Mouse (Mus musculus) stomach, embryonic 14.5 days (tissue): ENCODE data around the gene Atad5. TPM values are rescaled to one million over a fixed set of nuclear protein-coding genes. Genes with fewer than 3 reads are reported as not detected.
"Not testable (repeated sequence)": the region's sequence is repeated elsewhere in the genome, so short reads cannot be mapped to it uniquely, and the experiment has no call there.

Source experiments
- ATAC-seq: fragments of 200-750 bp; cut with Nextera tagmentation; 2 replicates; pipeline ENCODE4 v1.8.0; 2017; ENCODE audit warnings: low read depth, moderate TSS enrichment; ENCODE audit not compliant: insufficient number of reproducible peaks, insufficient read depth, low FRiP score
- H3K27ac ChIP-seq: fragments of 300-500 bp; sonication (generic); 2 replicates; pipeline ENCODE4 v1.5.1; 2014; ENCODE audit warnings: mild to moderate bottlenecking, low read length, moderate library complexity, mixed read lengths
- H3K27me3 ChIP-seq: fragments of 300-500 bp; sonication (generic); 2 replicates; pipeline ENCODE4 v1.6.1; 2014; ENCODE audit warnings: low read length, control low read depth, mixed read lengths; ENCODE audit not compliant: control insufficient read depth, insufficient read depth
- H3K36me3 ChIP-seq: fragments of 300-500 bp; sonication (generic); 2 replicates; pipeline ENCODE4 v1.6.1; 2014; ENCODE audit warnings: mild to moderate bottlenecking, control low read depth, low read length, moderate library complexity, mixed read lengths; ENCODE audit not compliant: control insufficient read depth, insufficient read depth
- H3K4me1 ChIP-seq: fragments of 300-500 bp; sonication (generic); 2 replicates; pipeline ENCODE4 v1.6.1; 2014; ENCODE audit warnings: low read length, control low read depth, mixed read lengths; ENCODE audit not compliant: control insufficient read depth, insufficient read depth
- H3K4me2 ChIP-seq: fragments of 300-500 bp; sonication (generic); replicated peaks from 2 replicates; pipeline ENCODE4 v1.6.1; 2014; ENCODE audit warnings: low read depth, low read length, control low read depth
- H3K4me3 ChIP-seq: fragments of 300-500 bp; sonication (generic); 2 replicates; pipeline ENCODE4 v1.5.1; 2014; ENCODE audit warnings: low read depth, low read length, control low read depth
- H3K9ac ChIP-seq: fragments of 300-500 bp; sonication (generic); replicated peaks from 2 replicates; pipeline ENCODE4 v1.6.1; 2014; ENCODE audit warnings: low read depth, mild to moderate bottlenecking, control low read depth, low read length, moderate library complexity, mixed read lengths
- H3K9me3 ChIP-seq: fragments of 300-500 bp; sonication (generic); 2 replicates; pipeline ENCODE4 v1.6.1; 2016; ENCODE audit warnings: low read depth, low read length, control low read depth; ENCODE audit not compliant: control insufficient read depth
- WGBS: fragments of 180-500 bp; shearing (Covaris S2); extraction: QIAGEN DNeasy Blood & Tissue Kit; methylation state at CpG from one replicate; pipeline ENCODE4 v1.1.7; 2014; 5-methylcytosine and 5-hydroxymethylcytosine counted together
- polyA plus RNA-seq: library from polyadenylated mRNA; unstranded; fragments of >200 nt; fragmentation: Nextera tagmentation; extraction: Ambion mirVana; gene quantifications from 2 replicates; pipeline ENCODE4 v1.2.1, GENCODE M21; 2014

The Atad5 gene
- polyA plus RNA-seq, 1 experiment from 2014 or later: 16.3 TPM

- WGBS: 32% methylated on average over 1 of the region's 1 CpGs
- H3K9me3 ChIP-seq: no peaks in the 10 kb centered on the region
- H3K27ac ChIP-seq: no peak overlapping the region
- H3K4me1 ChIP-seq: no peaks in the 10 kb centered on the region
- H3K36me3 ChIP-seq: no peaks in the 10 kb centered on the region
- H3K4me2 ChIP-seq: no peak overlapping the region
- H3K4me3 ChIP-seq: no peak overlapping the region
- peaks cover 4% of the 10 kb centered on the region for H3K27me3 ChIP-seq
- no peak overlapping the region for H3K9ac ChIP-seq
- peak; percentile 56; the same call in 1 of the 2 replicates for ATAC-seq
Observed at GRCm38 (mm10) chr11:80148313-80148712, 59.1 kb downstream of the Atad5 start.

GRCm38 (mm10) chr11:80148974-80149373, 59.8 kb downstream of the Atad5 start:
- not testable (repeated sequence) for ATAC-seq, H3K27me3 ChIP-seq, H3K9ac ChIP-seq, H3K4me3 ChIP-seq, H3K4me2 ChIP-seq, H3K27ac ChIP-seq, H3K36me3 ChIP-seq, H3K4me1 ChIP-seq, H3K9me3 ChIP-seq
- 38% methylated on average over 1 of the region's 4 CpGs for WGBS

GRCm38 (mm10) chr11:80149412-80150023, 60.3 kb downstream of the Atad5 start:
- H3K4me1 ChIP-seq: peaks cover 5% of the 10 kb centered on the region; the same call in 1 of the 2 replicates
- no peak overlapping the region for H3K27ac ChIP-seq
- ATAC-seq: no peak
- no peak overlapping the region for H3K4me3 ChIP-seq
- no peak overlapping the region for H3K9ac ChIP-seq
- H3K9me3 ChIP-seq: no peaks in the 10 kb centered on the region
- H3K27me3 ChIP-seq: peaks cover 15% of the 10 kb centered on the region
- 85% methylated on average over 8 of the region's 8 CpGs for WGBS
- no peak overlapping the region for H3K4me2 ChIP-seq
- no peaks in the 10 kb centered on the region for H3K36me3 ChIP-seq

- Histone ChIP-seq H3K4me1 (peaks cover 5% of the 10 kb centered on the region; the same call in 1 of the 2 replicates), H3K9ac (no peak overlapping the region), H3K36me3 (no peaks in the 10 kb centered on the region), H3K4me2 (no peak overlapping the region), H3K4me3 (no peak overlapping the region), H3K9me3 (no peaks in the 10 kb centered on the region), H3K27me3 (peaks cover 23% of the 10 kb centered on the region), H3K27ac (no peak overlapping the region)
- no peak for ATAC-seq
- 80% methylated on average over 5 of the region's 5 CpGs for WGBS
Observed at GRCm38 (mm10) chr11:80150566-80150965, 61.4 kb downstream of the Atad5 start.

- 60% methylated on average over 2 of the region's 2 CpGs for WGBS
- H3K36me3 ChIP-seq: no peaks in the 10 kb centered on the region
- no peak overlapping the region for H3K4me3 ChIP-seq
- H3K4me2 ChIP-seq: no peak overlapping the region
- H3K9ac ChIP-seq: no peak overlapping the region
- peaks cover 5% of the 10 kb centered on the region; the same call in 1 of the 2 replicates for H3K4me1 ChIP-seq
- H3K9me3 ChIP-seq: no peaks in the 10 kb centered on the region
- no peak overlapping the region for H3K27ac ChIP-seq
- H3K27me3 ChIP-seq: peaks cover 23% of the 10 kb centered on the region
- no peak for ATAC-seq
Observed at GRCm38 (mm10) chr11:80151541-80151940, 62.3 kb downstream of the Atad5 start.

- H3K9me3 ChIP-seq: no peaks in the 10 kb centered on the region
- H3K27ac ChIP-seq: no peak overlapping the region
- H3K36me3 ChIP-seq: no peaks in the 10 kb centered on the region
- H3K4me1 ChIP-seq: peaks cover 5% of the 10 kb centered on the region; the same call in 1 of the 2 replicates
- no peak for ATAC-seq
- WGBS: 63% methylated on average over 8 of the region's 8 CpGs
- peaks cover 23% of the 10 kb centered on the region for H3K27me3 ChIP-seq
- H3K4me2 ChIP-seq: no peak overlapping the region
- H3K4me3 ChIP-seq: no peak overlapping the region
- no peak overlapping the region for H3K9ac ChIP-seq
Observed at GRCm38 (mm10) chr11:80152376-80152775, 63.2 kb downstream of the Atad5 start.

- Histone ChIP-seq H3K36me3 (no peaks in the 10 kb centered on the region), H3K27me3 (peaks cover 23% of the 10 kb centered on the region), H3K4me2 (peak within 1 kb of the TSS; percentile 78), H3K4me1 (peaks cover 5% of the 10 kb centered on the region; the same call in 1 of the 2 replicates), H3K9ac (0 out of 2 replicates have a peak within 1 kb of the TSS, but pooled peaks have one; percentile 3), H3K27ac (no peak within 1 kb of the TSS), H3K9me3 (no peaks in the 10 kb centered on the region), H3K4me3 (peak within 1 kb of the TSS; percentile 50)
- peak; percentile 94 for ATAC-seq
- 2% methylated on average over 47 of the region's 47 CpGs for WGBS
Observed at GRCm38 (mm10) chr11:80153857-80154495, 64.8 kb downstream of the Atad5 start, which contains the start of gene Adap2. Gene Adap2 (plus strand): TSS chr11:80154105.

- Histone ChIP-seq H3K4me2 (peak overlapping the region; percentile 78), H3K4me1 (peaks cover 5% of the 10 kb centered on the region; the same call in 1 of the 2 replicates), H3K27me3 (peaks cover 23% of the 10 kb centered on the region), H3K9ac (0 out of 2 replicates have a peak overlapping the region, but pooled peaks have one; percentile 3), H3K36me3 (no peaks in the 10 kb centered on the region), H3K9me3 (no peaks in the 10 kb centered on the region), H3K27ac (no peak overlapping the region), H3K4me3 (peak overlapping the region; percentile 50)
- ATAC-seq: no peak
- 29% methylated on average over 25 of the region's 25 CpGs for WGBS
Observed at GRCm38 (mm10) chr11:80154501-80154900, 65.3 kb downstream of the Atad5 start.
